Mouse (Mus musculus) hindbrain, embryonic 14.5 days (tissue): ENCODE results near the gene Ino80b. TPM values are rescaled to one million over a fixed set of nuclear protein-coding genes. Genes with fewer than 3 reads are reported as not detected.
A peak's percentile ranks its signal among the peaks of the same experiment; 100 is the strongest.

Experiments
- ATAC-seq: fragments of 200-750 bp; cut with Nextera tagmentation; 2 replicates; pipeline ENCODE4 v1.8.0; 2017; ENCODE audit warnings: moderate number of reproducible peaks, mild to moderate bottlenecking, moderate TSS enrichment, moderate library complexity; ENCODE audit not compliant: low FRiP score
- DNase-seq: peaks from one replicate; pipeline ENCODE4 v3.0.0-alpha.2; 2015; ENCODE audit warnings: low spot score
- H3K27ac ChIP-seq: fragments of 300-500 bp; sonication (generic); 2 replicates; pipeline ENCODE4 v1.5.1; 2014; ENCODE audit warnings: mild to moderate bottlenecking, moderate library complexity
- H3K27me3 ChIP-seq: fragments of 300-500 bp; sonication (generic); 2 replicates; pipeline ENCODE4 v1.6.1; 2014; ENCODE audit warnings: mild to moderate bottlenecking, low read length, mixed read lengths; ENCODE audit not compliant: control insufficient read depth, insufficient read depth
- H3K36me3 ChIP-seq: fragments of 300-500 bp; sonication (generic); replicated peaks from 2 replicates; pipeline ENCODE4 v1.6.1; 2014; ENCODE audit not compliant: control insufficient read depth, insufficient read depth
- H3K4me1 ChIP-seq: fragments of 300-500 bp; sonication (generic); replicated peaks from 2 replicates; pipeline ENCODE4 v1.6.1; 2014; ENCODE audit warnings: antibody characterized with exemption, low read length, mixed read lengths; ENCODE audit not compliant: control insufficient read depth, insufficient read depth
- H3K4me2 ChIP-seq: fragments of 300-500 bp; sonication (generic); replicated peaks from 2 replicates; pipeline ENCODE4 v1.6.1; 2014; ENCODE audit warnings: mild to moderate bottlenecking, moderate library complexity
- H3K4me3 ChIP-seq: fragments of 300-500 bp; sonication (generic); replicated peaks from 2 replicates; pipeline ENCODE4 v1.5.1; 2014; ENCODE audit warnings: mild to moderate bottlenecking, low read length
- H3K9ac ChIP-seq: fragments of 300-500 bp; sonication (generic); 2 replicates; pipeline ENCODE4 v1.6.1; 2014
- H3K9me3 ChIP-seq: fragments of 300-500 bp; sonication (generic); 2 replicates; pipeline ENCODE4 v1.6.1; 2016; ENCODE audit warnings: low read length; ENCODE audit not compliant: control insufficient read depth
- WGBS: fragments of 180-500 bp; shearing (Covaris S2); extraction: QIAGEN DNeasy Blood & Tissue Kit; methylation state at CpG from one replicate; pipeline ENCODE4 v1.1.7; 2014; 5-methylcytosine and 5-hydroxymethylcytosine counted together
- polyA plus RNA-seq: library from polyadenylated mRNA; unstranded; fragments of >200 nt; fragmentation: Nextera tagmentation; extraction: Ambion mirVana; gene quantifications from 2 replicates; pipeline ENCODE4 v1.2.1, GENCODE M21; 2014

Ino80b gene
- polyA plus RNA-seq, 1 experiment from 2014 or later, result 15.4 TPM

GRCm38 (mm10) chr6:83122961-83123360, 2.3 kb downstream of the Ino80b start:
- 0 out of 2 replicates have a peak overlapping the region, but pooled peaks have one; percentile 92 for H3K9ac ChIP-seq
- no peak for ATAC-seq

GRCm38 (mm10) chr6:83121863-83122710, 3.1 kb downstream of the Ino80b start:
- no peaks in the 10 kb centered on the region for H3K27me3 ChIP-seq
- WGBS, result 2% methylated on average over 47 of the region's 52 CpGs
- peaks cover 39% of the 10 kb centered on the region for H3K4me1 ChIP-seq
- no peak; the same call in 1 of the 2 replicates for ATAC-seq
- H3K9me3 ChIP-seq, result no peaks in the 10 kb centered on the region
- H3K4me2 ChIP-seq, result peak overlapping the region; percentile 99
- peaks cover 29% of the 10 kb centered on the region for H3K36me3 ChIP-seq
- DNase-seq, result no peak
- peak overlapping the region; percentile 63 for H3K4me3 ChIP-seq
- peak overlapping the region; percentile 92 for H3K9ac ChIP-seq
- H3K27ac ChIP-seq, result peak overlapping the region; percentile 98

More at GRCm38 (mm10) chr6:83122961-83123360, 2.3 kb downstream of the Ino80b start:
- no peaks in the 10 kb centered on the region for H3K27me3 ChIP-seq
- H3K4me1 ChIP-seq, result peaks cover 38% of the 10 kb centered on the region
- H3K36me3 ChIP-seq, result peaks cover 20% of the 10 kb centered on the region
- 0 out of 2 replicates have a peak overlapping the region, but pooled peaks have one; percentile 98 for H3K27ac ChIP-seq
- peak overlapping the region; percentile 99 for H3K4me2 ChIP-seq
- DNase-seq, result no peak
- 54% methylated on average over 5 of the region's 5 CpGs for WGBS
- 0 out of 2 replicates have a peak overlapping the region, but pooled peaks have one; percentile 63 for H3K4me3 ChIP-seq
- H3K9me3 ChIP-seq, result no peaks in the 10 kb centered on the region

GRCm38 (mm10) chr6:83120930-83121862, 4.0 kb downstream of the Ino80b start, which contains the start of gene Wbp1:
TSS of gene Wbp1 (minus strand) at chr6:83121559.
- ATAC-seq (peak; percentile 96), DNase-seq (peak; percentile 95)
- peak within 1 kb of the TSS; percentile 99 for H3K4me2 ChIP-seq
- peak within 1 kb of the TSS; percentile 92 for H3K9ac ChIP-seq
- H3K36me3 ChIP-seq, result peaks cover 32% of the 10 kb centered on the region
- H3K27ac ChIP-seq, result peak within 1 kb of the TSS; percentile 98
- peak within 1 kb of the TSS; percentile 63 for H3K4me3 ChIP-seq
- H3K9me3 ChIP-seq, result no peaks in the 10 kb centered on the region
- no peaks in the 10 kb centered on the region for H3K27me3 ChIP-seq
- H3K4me1 ChIP-seq, result peaks cover 48% of the 10 kb centered on the region
- WGBS, result under 1% methylated on average over 36 of the region's 38 CpGs

- Histone ChIP-seq H3K27ac (no peak overlapping the region), H3K4me2 (peak overlapping the region; percentile 99), H3K36me3 (peaks cover 32% of the 10 kb centered on the region), H3K4me3 (peak overlapping the region; percentile 63), H3K9me3 (no peaks in the 10 kb centered on the region), H3K27me3 (no peaks in the 10 kb centered on the region), H3K4me1 (peaks cover 54% of the 10 kb centered on the region), H3K9ac (peak overlapping the region; percentile 73)
- no peak for ATAC-seq
- DNase-seq, result no peak
- WGBS, result 54% methylated on average over 7 of the region's 7 CpGs
Measured at GRCm38 (mm10) chr6:83119734-83120051, 5.5 kb downstream of the Ino80b start.

GRCm38 (mm10) chr6:83118825-83119733, 6.2 kb downstream of the Ino80b start:
- no peak for DNase-seq
- Histone ChIP-seq H3K27ac (no peak overlapping the region), H3K4me3 (peak overlapping the region; percentile 63; the same call in 1 of the 2 replicates), H3K36me3 (peaks cover 32% of the 10 kb centered on the region), H3K9me3 (no peaks in the 10 kb centered on the region), H3K4me2 (peak overlapping the region; percentile 99), H3K27me3 (no peaks in the 10 kb centered on the region), H3K4me1 (peaks cover 51% of the 10 kb centered on the region), H3K9ac (no peak overlapping the region)
- WGBS, result 84% methylated on average over 14 of the region's 14 CpGs
- no peak for ATAC-seq

- Histone ChIP-seq H3K27me3 (no peaks in the 10 kb centered on the region), H3K4me2 (no peak overlapping the region), H3K9ac (no peak overlapping the region), H3K4me3 (no peak overlapping the region), H3K27ac (no peak overlapping the region), H3K36me3 (peaks cover 32% of the 10 kb centered on the region), H3K4me1 (peaks cover 44% of the 10 kb centered on the region), H3K9me3 (no peaks in the 10 kb centered on the region)
- ATAC-seq (no peak), DNase-seq (no peak)
- 85% methylated on average over 11 of the region's 11 CpGs for WGBS
Measured at GRCm38 (mm10) chr6:83118369-83118768, 6.9 kb downstream of the Ino80b start.

- no peak for DNase-seq
Measured at GRCm38 (mm10) chr6:83117616-83118015, 7.6 kb downstream of the Ino80b start.

GRCm38 (mm10) chr6:83117165-83117438, 8.1 kb downstream of the Ino80b start:
- H3K4me3 ChIP-seq, result peak overlapping the region; percentile 75; the same call in 1 of the 2 replicates
- ATAC-seq (no peak), DNase-seq (no peak)
- no peak overlapping the region for H3K27ac ChIP-seq
- H3K36me3 ChIP-seq, result peaks cover 32% of the 10 kb centered on the region
- no peaks in the 10 kb centered on the region for H3K9me3 ChIP-seq
- no peaks in the 10 kb centered on the region for H3K27me3 ChIP-seq
- WGBS, result 89% methylated on average over 4 of the region's 4 CpGs
- H3K4me1 ChIP-seq, result peaks cover 33% of the 10 kb centered on the region
- peak overlapping the region; percentile 85; the same call in 1 of the 2 replicates for H3K9ac ChIP-seq
- H3K4me2 ChIP-seq, result 0 out of 2 replicates have a peak overlapping the region, but pooled peaks have one; percentile 86

More at GRCm38 (mm10) chr6:83117616-83118015, 7.6 kb downstream of the Ino80b start:
- Histone ChIP-seq H3K4me3 (no peak overlapping the region), H3K4me1 (peaks cover 38% of the 10 kb centered on the region), H3K9me3 (no peaks in the 10 kb centered on the region), H3K36me3 (peaks cover 32% of the 10 kb centered on the region), H3K27me3 (no peaks in the 10 kb centered on the region), H3K9ac (no peak overlapping the region), H3K4me2 (no peak overlapping the region), H3K27ac (no peak overlapping the region)
- 92% methylated on average over 13 of the region's 13 CpGs for WGBS
- no peak for ATAC-seq
